Mouse (Mus musculus) ES-E14 (cell line): Measurements from ENCODE around the gene Zfp385c. TPM values are rescaled to one million over a fixed set of nuclear protein-coding genes. Genes with fewer than 3 reads are reported as not detected.

ENCODE experiments used
- DNase-seq: peaks from one replicate; pipeline ENCODE4 v3.0.0-alpha.2; 2013; ENCODE audit warnings: low read depth, low spot score
- H3K27ac ChIP-seq: 2 replicates; pipeline ENCODE4 v1.5.1; 2012; ENCODE audit warnings: low read depth, mild to moderate bottlenecking, low read length, moderate library complexity, mixed read lengths; ENCODE audit not compliant: poor library complexity, insufficient read depth, severe bottlenecking
- H3K36me3 ChIP-seq: 2 replicates; pipeline ENCODE4 v1.6.1; 2012; ENCODE audit warnings: mild to moderate bottlenecking, low read length, moderate library complexity, mixed read lengths; ENCODE audit not compliant: control insufficient read depth, poor library complexity, insufficient read depth, severe bottlenecking
- H3K4me1 ChIP-seq, 2 experiments: fragments of 150-350 bp in 1 of 2; sonication (generic) in 1 of 2; 2 replicates each; pipeline ENCODE4 v1.6.1; 2012; ENCODE audit warnings: low read length in 2 of 2, mild to moderate bottlenecking in 1 of 2, mixed read lengths in 1 of 2; ENCODE audit not compliant: control insufficient read depth in 2 of 2, insufficient read depth in 2 of 2, poor library complexity in 1 of 2
- H3K4me3 ChIP-seq, 2 experiments: fragments of 150-350 bp in 1 of 2; sonication (generic) in 1 of 2; 2 replicates each; pipeline ENCODE4 v1.5.1; 2012; ENCODE audit warnings: low read length in 2 of 2, low read depth in 1 of 2, mild to moderate bottlenecking in 1 of 2, mixed read lengths in 1 of 2; ENCODE audit not compliant: insufficient read depth in 1 of 2, poor library complexity in 1 of 2, severe bottlenecking in 1 of 2
- H3K9ac ChIP-seq: 2 replicates; pipeline ENCODE4 v1.6.1; 2012; ENCODE audit warnings: low read depth, mild to moderate bottlenecking, low read length, mixed read lengths; ENCODE audit not compliant: poor library complexity, insufficient read depth, severe bottlenecking
- H3K9me3 ChIP-seq: fragments of 150-350 bp; sonication (generic); 2 replicates; pipeline ENCODE4 v1.6.1; 2012; ENCODE audit warnings: low read depth, mild to moderate bottlenecking, low read length; ENCODE audit not compliant: control insufficient read depth, insufficient read depth
- CHD2 ChIP-seq: IDR thresholded peaks from 2 replicates; pipeline ENCODE4 v1.6.1; 2014; ENCODE audit warnings: mild to moderate bottlenecking, low read depth, low read length, inconsistent platforms
- HCFC1 ChIP-seq: IDR thresholded peaks from 2 replicates; pipeline ENCODE4 v1.6.1; 2012; ENCODE audit warnings: low read length, inconsistent platforms, borderline replicate concordance; ENCODE audit not compliant: insufficient read depth
- MAFK ChIP-seq: IDR thresholded peaks from 2 replicates; pipeline ENCODE4 v1.6.1; 2014; ENCODE audit warnings: mild to moderate bottlenecking, low read depth, low read length, inconsistent platforms; ENCODE audit not compliant: insufficient read depth
- ZC3H11A ChIP-seq: IDR thresholded peaks from 2 replicates; pipeline ENCODE4 v1.6.1; 2012; ENCODE audit warnings: low read depth, mild to moderate bottlenecking, inconsistent platforms, low read length, borderline replicate concordance
- ZNF384 ChIP-seq: IDR thresholded peaks from 2 replicates; pipeline ENCODE4 v1.6.1; 2012; ENCODE audit warnings: low read depth, low read length, inconsistent platforms
- in situ Hi-C, 2 experiments: fragments of 600-800 bp; cut with MboI; formaldehyde crosslinking; loops; one replicate each; pipeline ENCODE4 v1.15.1; 2025; ENCODE audit warnings: low sequenced_read_pairs in 2 of 2, inconsistent platforms in 1 of 2; ENCODE audit not compliant: unreplicated experiment in 2 of 2
- total RNA-seq: library from RNA; depleted of rRNA; stranded (reverse); fragments of 300-350 nt; gene quantifications from 2 replicates; pipeline ENCODE4 v1.2.3, GENCODE M21; 2012

Zfp385c gene
- total RNA-seq, 1 experiment, result 0.09 TPM

- H3K4me1 ChIP-seq, result no peaks in the 10 kb centered on the region
- peaks cover 74% of the 10 kb centered on the region for H3K36me3 ChIP-seq
- no peaks in the 10 kb centered on the region for H3K9me3 ChIP-seq
- H3K9ac ChIP-seq, result no peak overlapping the region
- no peak overlapping the region for H3K27ac ChIP-seq
- in situ Hi-C loops, result no loop called here
- no peak overlapping the region for H3K4me3 ChIP-seq
- TF ChIP-seq ZC3H11A (no peak), ZNF384 (no peak), MAFK (no peak)
- no peak for DNase-seq
Measured at GRCm38 (mm10) chr11:100595533-100595932, 96.7 kb downstream of the Zfp385c start.

- in situ Hi-C loops, result no loop called here
- Histone ChIP-seq H3K9me3 (no peaks in the 10 kb centered on the region), H3K4me1 (no peaks in the 10 kb centered on the region), H3K9ac (no peak overlapping the region), H3K36me3 (peaks cover 71% of the 10 kb centered on the region), H3K27ac (no peak overlapping the region), H3K4me3 (no peak overlapping the region)
- DNase-seq, result no peak
- TF ChIP-seq MAFK, result no peak
- TF ChIP-seq ZC3H11A, result no peak
- TF ChIP-seq ZNF384, result no peak
- no peak for TF ChIP-seq HCFC1
- no peak for TF ChIP-seq CHD2
Measured at GRCm38 (mm10) chr11:100594608-100595007, 97.6 kb downstream of the Zfp385c start.

DNA sequence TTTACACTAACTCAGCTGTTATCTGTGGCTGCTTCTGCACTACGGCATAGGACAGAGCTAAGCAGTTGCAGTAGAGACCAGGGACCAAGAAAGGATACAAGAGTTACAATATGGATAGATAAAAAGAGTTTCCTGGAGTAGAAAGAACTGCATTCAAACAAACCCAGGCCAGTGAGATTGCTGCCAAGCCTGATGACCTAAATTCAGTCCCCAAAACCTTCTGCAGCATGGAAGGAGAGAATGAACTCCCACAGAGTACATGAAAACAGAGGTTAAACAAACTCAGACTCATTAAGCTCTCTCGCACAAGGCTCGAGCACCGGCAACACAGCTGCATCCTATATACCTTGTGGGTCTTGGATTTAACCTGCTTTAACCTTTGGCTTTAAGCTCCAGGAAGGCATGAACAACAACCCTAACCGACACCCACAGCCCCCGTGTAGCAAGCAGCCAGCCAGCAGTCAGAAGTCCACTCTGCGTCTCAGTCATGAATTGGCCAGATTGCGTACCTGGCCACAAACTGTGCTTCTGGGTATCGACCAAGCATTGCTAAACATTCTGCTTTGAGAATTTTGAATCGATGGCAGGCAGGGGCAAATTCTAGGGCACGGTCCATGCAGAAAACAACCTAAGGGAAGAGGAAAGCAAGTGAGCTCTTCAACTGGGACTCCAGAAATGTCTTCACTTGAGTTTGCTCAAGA lies 99.8 kb downstream of the Zfp385c start:
- no peak for DNase-seq

DNA sequence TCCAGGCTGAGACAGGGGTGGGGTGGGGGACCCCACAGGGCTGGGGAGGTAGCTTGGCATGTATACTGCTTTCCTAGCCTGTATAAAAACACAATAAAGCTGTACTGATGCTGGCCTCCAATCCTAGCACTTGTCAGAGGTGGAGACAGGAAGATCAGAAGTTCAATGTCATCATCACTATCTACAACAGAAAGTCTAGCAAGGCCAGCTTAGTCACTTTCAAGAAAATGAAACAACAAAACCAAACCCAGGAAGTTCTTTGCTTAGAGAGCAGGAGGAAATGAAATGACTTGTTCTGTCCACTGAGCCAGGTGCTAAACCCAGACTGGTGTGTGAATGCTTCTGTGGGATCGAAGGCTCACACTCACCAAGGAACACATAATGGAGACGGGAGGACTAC lies 103.8 kb downstream of the Zfp385c start:
- no peak overlapping the region for H3K27ac ChIP-seq
- H3K9me3 ChIP-seq, result no peaks in the 10 kb centered on the region
- no peak overlapping the region for H3K4me3 ChIP-seq
- H3K9ac ChIP-seq, result no peak overlapping the region
- no peaks in the 10 kb centered on the region for H3K4me1 ChIP-seq
- DNase-seq, result no peak
- H3K36me3 ChIP-seq, result peaks cover 72% of the 10 kb centered on the region
- in situ Hi-C loops, result no loop called here
- TF ChIP-seq ZNF384 (no peak), ZC3H11A (no peak), HCFC1 (no peak), MAFK (no peak), CHD2 (no peak)

More for the DNA sequence above, 99.8 kb downstream of the Zfp385c start:
- H3K9ac ChIP-seq, result no peak overlapping the region
- TF ChIP-seq ZNF384 (no peak), CHD2 (no peak), ZC3H11A (no peak), HCFC1 (no peak), MAFK (no peak)
- H3K36me3 ChIP-seq, result peaks cover 66% of the 10 kb centered on the region
- no peaks in the 10 kb centered on the region for H3K9me3 ChIP-seq
- in situ Hi-C loops, result no loop called here
- no peaks in the 10 kb centered on the region for H3K4me1 ChIP-seq
- no peak overlapping the region for H3K27ac ChIP-seq
- H3K4me3 ChIP-seq, result no peak overlapping the region

DNA sequence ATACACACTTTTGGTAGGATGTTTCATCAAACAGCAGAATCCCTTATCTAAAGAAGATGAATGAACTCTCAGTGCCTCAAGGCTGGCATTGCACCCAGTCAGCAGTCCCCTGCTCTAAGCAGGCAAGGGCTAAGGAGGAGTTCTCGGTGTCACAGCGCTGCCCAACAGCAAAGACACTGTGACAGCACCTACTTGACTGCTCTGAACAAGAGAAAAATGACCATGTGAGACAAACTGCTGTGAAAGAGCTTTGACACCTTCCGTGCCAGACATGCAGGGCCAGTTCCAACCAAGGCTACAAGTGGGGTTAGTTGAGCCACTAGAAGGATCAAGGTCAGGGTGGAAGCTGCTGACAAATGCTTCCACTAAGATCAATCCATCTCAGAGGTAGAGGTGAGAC lies 107.1 kb downstream of the Zfp385c start:
- H3K9ac ChIP-seq, result no peak overlapping the region
- H3K36me3 ChIP-seq, result peaks cover 77% of the 10 kb centered on the region
- H3K4me1 ChIP-seq, result no peaks in the 10 kb centered on the region
- H3K9me3 ChIP-seq, result no peaks in the 10 kb centered on the region
- no peak for DNase-seq
- H3K4me3 ChIP-seq, result no peak overlapping the region
- H3K27ac ChIP-seq, result no peak overlapping the region
- in situ Hi-C loops, result no loop called here
- TF ChIP-seq MAFK (no peak), HCFC1 (no peak), ZC3H11A (no peak), ZNF384 (no peak), CHD2 (no peak)
